Mouse (Mus musculus) myocyte (in vitro differentiated cells): Measurements from ENCODE around the gene Col8a2. TPM values are rescaled to one million over a fixed set of nuclear protein-coding genes. Genes with fewer than 3 reads are reported as not detected.

Experiments used
- H3K27me3 ChIP-seq: one replicate; pipeline ENCODE4 v1.6.1; 2011; ENCODE audit not compliant: control insufficient read depth, insufficient read depth, insufficient read length
- H3K36me3 ChIP-seq: one replicate; pipeline ENCODE4 v1.6.1; 2011; ENCODE audit not compliant: control insufficient read depth, insufficient read depth
- H3K4me2 ChIP-seq: one replicate; pipeline ENCODE4 v1.6.1; 2011; ENCODE audit warnings: low read depth, control low read depth
- H3K4me3 ChIP-seq: one replicate; pipeline ENCODE4 v1.5.1; 2011; ENCODE audit warnings: mild to moderate bottlenecking, control low read depth, moderate library complexity
- H3K79me2 ChIP-seq: one replicate; pipeline ENCODE4 v1.6.1; 2011; ENCODE audit not compliant: control insufficient read depth, insufficient read depth
- H3ac ChIP-seq: one replicate; pipeline ENCODE4 v1.6.1; 2011; ENCODE audit not compliant: control insufficient read depth, insufficient read length
- CEBPB ChIP-seq: IDR thresholded peaks from 2 replicates; pipeline ENCODE4 v1.6.1; 2011; ENCODE audit warnings: mild to moderate bottlenecking, moderate library complexity; ENCODE audit not compliant: poor library complexity, insufficient read depth, severe bottlenecking
- E2F4 ChIP-seq: IDR thresholded peaks from one replicate; pipeline ENCODE4 v1.6.1; 2011; ENCODE audit warnings: mild to moderate bottlenecking, control low read depth, moderate library complexity; ENCODE audit not compliant: insufficient read depth
- MAX ChIP-seq: IDR thresholded peaks from one replicate; pipeline ENCODE4 v1.6.1; 2011; ENCODE audit warnings: low read depth, mild to moderate bottlenecking, control low read depth
- MYOD1 ChIP-seq, 3 experiments: IDR thresholded peaks; one replicate each; pipeline ENCODE4 v1.6.1; 2011; ENCODE audit warnings: control low read depth in 2 of 3, low read depth in 2 of 3, mild to moderate bottlenecking in 2 of 3, moderate library complexity in 1 of 3; ENCODE audit not compliant: insufficient read length in 2 of 3, control insufficient read depth in 1 of 3
- MYOG ChIP-seq, 3 experiments: IDR thresholded peaks; one replicate each; pipeline ENCODE4 v1.6.1; 2011; ENCODE audit warnings: control low read depth in 2 of 3, low read depth in 2 of 3, mild to moderate bottlenecking in 2 of 3; ENCODE audit not compliant: insufficient read length in 2 of 3, control insufficient read depth in 1 of 3, insufficient read depth in 1 of 3
- POLR2A ChIP-seq: IDR thresholded peaks from one replicate; pipeline ENCODE4 v1.6.1; 2011; ENCODE audit warnings: low read depth, mild to moderate bottlenecking, control low read depth, moderate library complexity; ENCODE audit not compliant: insufficient read length
- POLR2AphosphoS2 ChIP-seq: IDR thresholded peaks from one replicate; pipeline ENCODE4 v1.6.1; 2011; ENCODE audit warnings: low read depth, control low read depth; ENCODE audit not compliant: insufficient read length
- REST ChIP-seq: IDR thresholded peaks from one replicate; pipeline ENCODE4 v1.6.1; 2011; ENCODE audit warnings: mild to moderate bottlenecking, control low read depth, moderate library complexity; ENCODE audit not compliant: insufficient read depth, insufficient read length
- SRF ChIP-seq: IDR thresholded peaks from one replicate; pipeline ENCODE4 v1.6.1; 2011; ENCODE audit warnings: low read depth; ENCODE audit not compliant: control insufficient read depth, insufficient read length
- TCF12 ChIP-seq: IDR thresholded peaks from one replicate; pipeline ENCODE4 v1.6.1; 2011; ENCODE audit warnings: mild to moderate bottlenecking, control low read depth; ENCODE audit not compliant: poor library complexity, insufficient read depth, severe bottlenecking
- TCF3 ChIP-seq: IDR thresholded peaks from one replicate; pipeline ENCODE4 v1.6.1; 2011; ENCODE audit warnings: low read depth, control low read depth; ENCODE audit not compliant: insufficient read length
- USF1 ChIP-seq: IDR thresholded peaks from one replicate; pipeline ENCODE4 v1.6.1; 2011; ENCODE audit warnings: low read depth, mild to moderate bottlenecking, control low read depth, moderate library complexity
- polyA plus RNA-seq: library from polyadenylated mRNA; unstranded; fragments of >200 nt; fragmentation: generic; extraction: Trizol; gene quantifications from one replicate; pipeline ENCODE4 v1.2.1, GENCODE M21; 2012; ENCODE audit warnings: missing spikeins

The Col8a2 gene
- polyA plus RNA-seq, 1 experiment, result 0.06 TPM

- TF ChIP-seq E2F4 (no peak), MYOD1 (IDR thresholded peaks at IDR 0.05; ENCODE audit: control insufficient read depth in 1 of 3, insufficient read length in 2 of 3, low read depth in 2 of 3) (no peak), USF1 (no peak), CEBPB (no peak), MYOG (IDR thresholded peaks at IDR 0.05; ENCODE audit: control insufficient read depth in 1 of 3, insufficient read depth in 1 of 3, insufficient read length in 2 of 3, low read depth in 2 of 3) (no peak), POLR2A (no peak), MAX (no peak), TCF3 (no peak), TCF12 (no peak), POLR2AphosphoS2 (no peak), REST (no peak), SRF (no peak)
- Histone ChIP-seq H3K36me3 (peaks cover 10% of the 10 kb centered on the region), H3K27me3 (no peaks in the 10 kb centered on the region), H3K4me3 (no peak overlapping the region), H3K4me2 (no peak overlapping the region), H3K79me2 (no peaks in the 10 kb centered on the region), H3ac (no peak overlapping the region)
These were observed 52.9 kb downstream of the Col8a2 start for GRCm38 (mm10) chr4:126339461-126339860.

GRCm38 (mm10) chr4:126343451-126343850 lies 56.9 kb downstream of the Col8a2 start:
- Histone ChIP-seq H3K27me3 (no peaks in the 10 kb centered on the region), H3K79me2 (no peaks in the 10 kb centered on the region), H3K36me3 (peaks cover 33% of the 10 kb centered on the region), H3ac (no peak overlapping the region), H3K4me2 (no peak overlapping the region), H3K4me3 (no peak overlapping the region)
- TF ChIP-seq TCF12 (no peak), REST (no peak), MAX (no peak), USF1 (no peak), POLR2AphosphoS2 (no peak), E2F4 (no peak), SRF (no peak), MYOG (IDR thresholded peaks at IDR 0.05; ENCODE audit: control insufficient read depth in 1 of 3, insufficient read depth in 1 of 3, insufficient read length in 2 of 3, low read depth in 2 of 3) (no peak)

GRCm38 (mm10) chr4:126360069-126360468 lies 73.5 kb downstream of the Col8a2 start:
- no peaks in the 10 kb centered on the region for H3K79me2 ChIP-seq
- H3ac ChIP-seq, result no peak overlapping the region
- no peak overlapping the region for H3K4me2 ChIP-seq
- no peak for TF ChIP-seq REST
- TF ChIP-seq TCF12, result no peak
- no peak for TF ChIP-seq MAX
- TF ChIP-seq USF1, result no peak
- no peak for TF ChIP-seq E2F4
- TF ChIP-seq CEBPB, result no peak
- H3K4me3 ChIP-seq, result no peak overlapping the region
- no peaks in the 10 kb centered on the region for H3K27me3 ChIP-seq
- H3K36me3 ChIP-seq, result peaks cover 18% of the 10 kb centered on the region

Other genes starting within 250 kb of the Col8a2 start
- 86.8 TPM for gene Mrps15, start 239.9 kb upstream of the Col8a2 start, polyA plus RNA-seq
- gene Oscp1, start 228.2 kb upstream of the Col8a2 start, polyA plus RNA-seq, result 12.8 TPM
- 50.5 TPM for gene Lsm10, start 190.2 kb upstream of the Col8a2 start, polyA plus RNA-seq
- gene Stk40, start 182.8 kb upstream of the Col8a2 start, polyA plus RNA-seq, result 25.9 TPM
- gene Eva1b, start 139.0 kb upstream of the Col8a2 start, polyA plus RNA-seq, result 28.6 TPM
- 0.23 TPM for gene Sh3d21, start 123.3 kb upstream of the Col8a2 start, polyA plus RNA-seq
- gene Thrap3, start 84.0 kb upstream of the Col8a2 start, polyA plus RNA-seq, result 56.6 TPM
- gene Map7d1, start 30.4 kb upstream of the Col8a2 start, polyA plus RNA-seq, result 236 TPM
- gene Trappc3, start 24.5 kb upstream of the Col8a2 start, polyA plus RNA-seq, result 84.1 TPM
- gene Adprhl2, start 34.9 kb downstream of the Col8a2 start, polyA plus RNA-seq, result 31.5 TPM
- gene Tekt2, start 38.9 kb downstream of the Col8a2 start, polyA plus RNA-seq, result 0.49 TPM
- 4.5 TPM for gene Ago3, start 142.8 kb downstream of the Col8a2 start, polyA plus RNA-seq
- gene Ago1, start 181.8 kb downstream of the Col8a2 start, polyA plus RNA-seq, result 8.4 TPM
- gene Ago4, start 246.7 kb downstream of the Col8a2 start, polyA plus RNA-seq, result 0.02 TPM